Mouse (Mus musculus) hindbrain, postnatal 0 days (tissue): ENCODE measurements at regions not wholly inside any gene's neighbourhood (a gene's known extent, or its start where the extent isn't known, plus 50 kb on each side); places are given as distances from the start of the nearest gene placed in this dataset.

Experiments used
- ATAC-seq: fragments of 200-750 bp; cut with Nextera tagmentation; 2 replicates; pipeline ENCODE4 v1.8.0; 2017; ENCODE audit warnings: mild to moderate bottlenecking, moderate TSS enrichment, moderate library complexity
- DNase-seq: peaks from one replicate; pipeline ENCODE4 v3.0.0-alpha.2; 2015; ENCODE audit warnings: low spot score
- H3K27ac ChIP-seq: fragments of 300-500 bp; sonication (generic); 2 replicates; pipeline ENCODE4 v1.5.1; 2014; ENCODE audit warnings: mild to moderate bottlenecking
- H3K27me3 ChIP-seq: fragments of 300-500 bp; sonication (generic); 2 replicates; pipeline ENCODE4 v1.6.1; 2014; ENCODE audit warnings: low read length, mixed read lengths; ENCODE audit not compliant: insufficient read depth
- H3K36me3 ChIP-seq: fragments of 300-500 bp; sonication (generic); 2 replicates; pipeline ENCODE4 v1.6.1; 2014; ENCODE audit warnings: low read length, mixed read lengths; ENCODE audit not compliant: insufficient read depth
- H3K4me1 ChIP-seq: fragments of 300-500 bp; sonication (generic); 2 replicates; pipeline ENCODE4 v1.6.1; 2014; ENCODE audit warnings: antibody characterized with exemption, low read length, mixed read lengths; ENCODE audit not compliant: insufficient read depth
- H3K4me2 ChIP-seq: fragments of 300-500 bp; sonication (generic); 2 replicates; pipeline ENCODE4 v1.6.1; 2014; ENCODE audit warnings: low read depth, mild to moderate bottlenecking, low read length, moderate library complexity, mixed read lengths
- H3K4me3 ChIP-seq: fragments of 300-500 bp; sonication (generic); 2 replicates; pipeline ENCODE4 v1.5.1; 2014; ENCODE audit warnings: low read length
- H3K9ac ChIP-seq: fragments of 300-500 bp; sonication (generic); replicated peaks from 2 replicates; pipeline ENCODE4 v1.6.1; 2014; ENCODE audit warnings: mild to moderate bottlenecking, low read length, moderate library complexity, mixed read lengths
- H3K9me3 ChIP-seq: fragments of 300-500 bp; sonication (generic); 2 replicates; pipeline ENCODE4 v1.6.1; 2016; ENCODE audit warnings: low read length, mixed read lengths
- CTCF ChIP-seq: IDR thresholded peaks from 2 replicates; pipeline ENCODE4 v1.5.1; 2016; ENCODE audit warnings: antibody characterized with exemption, control low read depth, low read depth
- WGBS: fragments of 180-500 bp; shearing (Covaris S2); extraction: QIAGEN DNeasy Blood & Tissue Kit; methylation state at CpG from one replicate; pipeline ENCODE4 v1.1.7; 2014; 5-methylcytosine and 5-hydroxymethylcytosine counted together
- microRNA-seq, 2 experiments: library from miRNA; unstranded; fragments of <30 nt; microRNA quantifications; one replicate each; pipeline ENCODE4; 2016

GRCm38 (mm10) chr19:35263101-35263500, 340.9 kb downstream of the Kif20b start:
- Histone ChIP-seq H3K27ac (no peak overlapping the region), H3K4me1 (no peaks in the 10 kb centered on the region), H3K27me3 (no peaks in the 10 kb centered on the region), H3K4me2 (no peak overlapping the region), H3K9ac (no peak overlapping the region), H3K4me3 (no peak overlapping the region), H3K9me3 (no peaks in the 10 kb centered on the region), H3K36me3 (no peaks in the 10 kb centered on the region)
- DNase-seq = no peak
- no peak for TF ChIP-seq CTCF
- ATAC-seq = no peak

DNA sequence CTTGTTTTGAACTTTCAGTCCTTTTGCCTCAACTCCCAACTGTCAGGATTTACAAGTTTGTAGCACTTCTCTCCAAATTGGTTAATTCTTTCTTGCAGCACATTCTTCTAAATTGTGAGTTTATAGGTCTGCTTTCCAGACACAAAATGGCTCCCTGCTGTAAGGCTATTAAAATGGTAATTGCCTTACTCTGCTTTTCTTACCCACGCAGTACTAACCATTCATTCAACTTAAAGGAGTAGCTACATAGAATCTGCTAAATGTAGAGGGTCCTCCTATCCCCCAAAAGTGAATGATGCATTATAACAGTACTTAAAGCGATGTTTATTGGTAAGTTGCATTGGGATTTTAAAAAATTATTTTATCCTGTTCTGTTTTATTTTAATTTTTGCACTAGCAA, 356.2 kb downstream of the Kif20b start:
- Histone ChIP-seq H3K9ac (no peak overlapping the region), H3K4me2 (no peak overlapping the region), H3K27me3 (no peaks in the 10 kb centered on the region), H3K4me3 (no peak overlapping the region), H3K9me3 (no peaks in the 10 kb centered on the region), H3K4me1 (no peaks in the 10 kb centered on the region), H3K27ac (no peak overlapping the region), H3K36me3 (no peaks in the 10 kb centered on the region)
- no peak for DNase-seq
- ATAC-seq = no peak
- 56% methylated on average over 2 of the region's 2 CpGs for WGBS
- no peak for TF ChIP-seq CTCF

GRCm38 (mm10) chr19:35282775-35283447, 360.8 kb downstream of the Kif20b start:
- Histone ChIP-seq H3K36me3 (no peaks in the 10 kb centered on the region), H3K4me2 (no peak overlapping the region), H3K9ac (no peak overlapping the region), H3K4me1 (no peaks in the 10 kb centered on the region), H3K27ac (no peak overlapping the region), H3K9me3 (no peaks in the 10 kb centered on the region), H3K27me3 (no peaks in the 10 kb centered on the region), H3K4me3 (no peak overlapping the region)
- peak; percentile 40 for ATAC-seq
- TF ChIP-seq CTCF = no peak
- DNase-seq = peak; percentile 44
- 35% methylated on average over 4 of the region's 4 CpGs for WGBS

DNA sequence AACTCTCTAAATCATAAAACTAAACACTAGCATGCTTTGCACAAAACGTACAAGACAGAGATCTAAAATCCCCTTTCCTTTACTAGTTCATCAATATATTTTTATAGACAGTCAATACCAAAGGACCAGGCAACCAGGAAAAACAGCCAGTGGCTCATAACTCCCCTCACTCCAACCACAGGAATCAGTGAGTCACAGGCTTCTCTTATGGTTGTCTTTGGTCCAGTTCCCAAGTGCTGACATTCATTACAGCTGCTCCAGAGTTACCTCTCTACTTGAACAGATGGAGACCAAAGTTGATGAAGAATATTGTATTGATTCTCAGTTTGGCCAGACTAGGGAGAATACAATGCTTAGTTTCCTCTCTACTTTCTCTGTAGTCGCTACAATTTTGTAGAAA, 376.7 kb downstream of the Kif20b start:
- no peaks in the 10 kb centered on the region for H3K4me1 ChIP-seq
- ATAC-seq (no peak), DNase-seq (no peak)
- no peaks in the 10 kb centered on the region for H3K36me3 ChIP-seq
- H3K27ac ChIP-seq = no peak overlapping the region
- H3K4me2 ChIP-seq = no peak overlapping the region
- no peak overlapping the region for H3K4me3 ChIP-seq
- H3K9ac ChIP-seq = no peak overlapping the region
- H3K9me3 ChIP-seq = no peaks in the 10 kb centered on the region
- H3K27me3 ChIP-seq = no peaks in the 10 kb centered on the region
- WGBS = 81% methylated on average over 2 of the region's 2 CpGs
- no peak for TF ChIP-seq CTCF

- Histone ChIP-seq H3K9me3 (no peaks in the 10 kb centered on the region), H3K36me3 (no peaks in the 10 kb centered on the region), H3K9ac (no peak overlapping the region), H3K4me2 (no peak overlapping the region), H3K4me1 (no peaks in the 10 kb centered on the region), H3K4me3 (no peak overlapping the region), H3K27me3 (no peaks in the 10 kb centered on the region), H3K27ac (no peak overlapping the region)
- no peak for TF ChIP-seq CTCF
- WGBS = 73% methylated on average over 3 of the region's 3 CpGs
- no peak for ATAC-seq
- DNase-seq = no peak
Observed at GRCm38 (mm10) chr19:35302723-35303270, 380.6 kb downstream of the Kif20b start.

Small RNAs in the stretch of these regions (microRNA-seq; reads per million reads assigned to microRNA genes)
- gene Gm23075 = 0 reads per million in 2 experiments
